Mouse (Mus musculus) testis, adult 2 months (tissue): ENCODE measurements around the gene Cd164. TPM values are rescaled to one million over a fixed set of nuclear protein-coding genes. Genes with fewer than 3 reads are reported as not detected.

Experiments
- H3K27ac ChIP-seq: fragments of 200-500 bp; 2 replicates; pipeline ENCODE4 v1.5.1; 2012; ENCODE audit warnings: low read depth, low read length; ENCODE audit not compliant: control insufficient read depth, insufficient read depth
- H3K27me3 ChIP-seq: fragments of 200-500 bp; 2 replicates; pipeline ENCODE4 v1.6.1; 2012; ENCODE audit warnings: mild to moderate bottlenecking, low read length, moderate library complexity; ENCODE audit not compliant: control insufficient read depth, insufficient read depth
- H3K36me3 ChIP-seq: fragments of 200-500 bp; 2 replicates; pipeline ENCODE4 v1.6.1; 2012; ENCODE audit warnings: mild to moderate bottlenecking, low read length; ENCODE audit not compliant: control insufficient read depth, insufficient read depth
- H3K4me1 ChIP-seq: fragments of 200-500 bp; 2 replicates; pipeline ENCODE4 v1.6.1; 2012; ENCODE audit warnings: low read length; ENCODE audit not compliant: control insufficient read depth, insufficient read depth
- H3K4me3 ChIP-seq: fragments of 200-500 bp; 2 replicates; pipeline ENCODE4 v1.5.1; 2012; ENCODE audit warnings: low read depth, mild to moderate bottlenecking, low read length, moderate library complexity, mixed read lengths; ENCODE audit not compliant: control insufficient read depth
- CTCF ChIP-seq: fragments of 200-500 bp; IDR thresholded peaks from 2 replicates; pipeline ENCODE4 v1.5.1; 2012; ENCODE audit warnings: low read depth, mild to moderate bottlenecking, inconsistent platforms, low read length, moderate library complexity; ENCODE audit not compliant: control insufficient read depth, insufficient read depth, insufficient replicate concordance
- POLR2A ChIP-seq: fragments of 200-500 bp; IDR thresholded peaks from 2 replicates; pipeline ENCODE4 v1.6.1; 2012; ENCODE audit warnings: low read depth, mild to moderate bottlenecking, inconsistent platforms, low read length, moderate library complexity; ENCODE audit not compliant: control insufficient read depth
- polyA plus RNA-seq: library from polyadenylated mRNA; depleted of rRNA; stranded (reverse); fragments of >200 nt; gene quantifications from 2 replicates; pipeline ENCODE4 v1.2.3, GENCODE M21; 2012

Cd164 gene
- polyA plus RNA-seq, 1 experiment = 279 TPM

GRCm38 (mm10) chr10:41546396-41547165 is 27.4 kb downstream of the Cd164 start:
- Histone ChIP-seq H3K27ac (no peak overlapping the region), H3K36me3 (no peaks in the 10 kb centered on the region), H3K27me3 (no peaks in the 10 kb centered on the region), H3K4me1 (no peaks in the 10 kb centered on the region), H3K4me3 (no peak overlapping the region)
- TF ChIP-seq CTCF = no peak
- no peak for TF ChIP-seq POLR2A

DNA sequence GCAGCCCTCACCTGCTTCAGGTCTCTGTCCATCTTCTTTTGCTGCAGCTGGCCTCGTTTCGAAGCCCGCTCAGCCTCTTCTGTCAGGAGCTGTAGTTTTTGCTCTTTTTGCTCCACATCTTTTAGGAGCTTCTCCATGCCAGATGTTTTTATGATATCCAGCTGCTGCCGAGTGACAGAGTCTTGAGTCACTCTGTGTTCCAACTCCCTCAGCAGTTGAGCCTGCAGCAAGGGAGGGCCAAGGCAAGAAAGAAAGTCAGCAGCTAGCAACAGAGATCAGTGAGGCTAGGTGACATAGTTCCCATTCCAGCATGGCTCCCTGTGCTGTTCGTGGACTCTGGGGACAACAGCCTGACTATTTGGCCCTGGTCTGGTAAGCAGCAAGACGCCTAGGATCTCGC is 31.5 kb downstream of the Cd164 start:
- no peak overlapping the region for H3K4me3 ChIP-seq
- TF ChIP-seq POLR2A (no peak), CTCF (no peak)
- H3K4me1 ChIP-seq = no peaks in the 10 kb centered on the region
- H3K27me3 ChIP-seq = no peaks in the 10 kb centered on the region
- no peak overlapping the region for H3K27ac ChIP-seq
- no peaks in the 10 kb centered on the region for H3K36me3 ChIP-seq

DNA sequence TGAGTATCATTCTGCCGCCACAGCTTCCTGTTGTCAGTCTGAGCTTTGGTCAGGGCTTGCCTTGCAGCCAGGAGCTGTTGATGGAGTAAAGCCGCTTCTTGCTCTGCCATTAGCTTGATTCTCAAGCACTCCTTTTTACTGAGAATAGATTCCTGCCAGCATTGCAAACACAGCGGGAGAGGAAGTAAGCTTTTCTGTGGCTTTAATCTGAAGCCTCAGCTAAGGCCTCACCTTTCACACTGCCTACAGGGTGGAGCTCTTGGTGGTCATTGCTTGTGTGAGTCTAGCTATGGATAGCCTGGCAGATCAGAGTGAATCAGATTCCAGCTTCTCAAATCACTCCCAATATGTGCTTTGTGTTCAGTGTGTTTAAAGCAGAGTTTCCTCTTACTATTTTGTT is 33.1 kb downstream of the Cd164 start:
- H3K4me1 ChIP-seq = no peaks in the 10 kb centered on the region
- no peak overlapping the region for H3K27ac ChIP-seq

GRCm38 (mm10) chr10:41552847-41553589 is 33.8 kb downstream of the Cd164 start:
- Histone ChIP-seq H3K4me3 (no peak overlapping the region), H3K27me3 (no peaks in the 10 kb centered on the region), H3K27ac (no peak overlapping the region), H3K36me3 (no peaks in the 10 kb centered on the region), H3K4me1 (no peaks in the 10 kb centered on the region)
- no peak for TF ChIP-seq POLR2A
- no peak for TF ChIP-seq CTCF

More for the DNA sequence above, 33.1 kb downstream of the Cd164 start:
- H3K36me3 ChIP-seq = no peaks in the 10 kb centered on the region
- H3K4me3 ChIP-seq = no peak overlapping the region
- no peak for TF ChIP-seq CTCF
- no peak for TF ChIP-seq POLR2A
- H3K27me3 ChIP-seq = no peaks in the 10 kb centered on the region

DNA sequence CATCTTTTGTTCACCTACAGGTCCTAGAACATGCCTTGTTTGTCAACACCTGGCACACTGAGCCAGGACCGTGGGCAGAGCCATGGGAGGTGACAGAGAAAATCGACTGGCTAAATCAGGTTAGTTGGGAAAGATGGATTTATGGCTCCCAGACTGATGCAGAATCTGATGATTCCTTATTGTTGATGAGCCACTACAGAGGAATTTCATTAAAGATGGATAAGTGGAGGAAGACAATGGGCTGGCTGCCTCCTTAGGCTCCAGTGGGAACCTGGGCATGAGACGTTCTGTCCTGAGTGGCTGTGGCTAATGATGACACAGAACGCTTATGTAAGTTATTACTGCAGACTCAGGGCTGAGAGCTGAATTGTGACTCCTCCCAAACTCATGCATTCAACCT is 34.5 kb downstream of the Cd164 start:
- H3K27ac ChIP-seq = no peak overlapping the region
- H3K27me3 ChIP-seq = no peaks in the 10 kb centered on the region
- H3K36me3 ChIP-seq = no peaks in the 10 kb centered on the region
- no peak for TF ChIP-seq POLR2A
- TF ChIP-seq CTCF = no peak
- H3K4me3 ChIP-seq = no peak overlapping the region
- no peaks in the 10 kb centered on the region for H3K4me1 ChIP-seq

DNA sequence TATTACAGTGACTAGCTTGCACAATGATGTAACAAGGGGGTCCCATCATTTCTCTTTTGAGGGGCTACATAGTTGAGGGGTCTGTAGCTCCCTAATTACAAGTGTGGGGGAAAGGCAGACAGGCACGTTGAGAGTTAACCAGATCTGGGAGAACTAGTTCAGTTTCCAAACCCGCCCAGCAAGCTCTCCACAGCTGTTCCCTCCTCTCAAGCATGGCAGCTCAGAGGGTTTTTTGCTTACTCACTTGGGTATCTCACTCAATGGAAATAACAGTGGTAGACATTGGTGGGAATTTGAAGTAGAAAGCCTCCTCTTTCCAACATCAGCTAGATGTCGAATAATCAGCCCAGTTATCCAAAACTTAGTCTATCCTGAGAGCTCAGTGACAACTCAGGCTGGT is 35.9 kb downstream of the Cd164 start:
- Histone ChIP-seq H3K27me3 (no peaks in the 10 kb centered on the region), H3K4me1 (no peaks in the 10 kb centered on the region), H3K4me3 (no peak overlapping the region), H3K36me3 (no peaks in the 10 kb centered on the region), H3K27ac (no peak overlapping the region)
- TF ChIP-seq POLR2A (no peak), CTCF (no peak)

- TF ChIP-seq CTCF = no peak
- TF ChIP-seq POLR2A = no peak
- H3K4me3 ChIP-seq = no peak overlapping the region
- no peaks in the 10 kb centered on the region for H3K36me3 ChIP-seq
- no peaks in the 10 kb centered on the region for H3K27me3 ChIP-seq
- H3K27ac ChIP-seq = no peak overlapping the region
- H3K4me1 ChIP-seq = no peaks in the 10 kb centered on the region
These were observed 39.2 kb downstream of the Cd164 start for GRCm38 (mm10) chr10:41558401-41558800.
